Mouse (Mus musculus) lung, postnatal 14 days (tissue): ENCODE measurements around the gene Gimap4.

ENCODE experiments used
- DNase-seq: peaks from one replicate; pipeline ENCODE4 v3.0.0; 2021

Gimap4 gene

DNA sequence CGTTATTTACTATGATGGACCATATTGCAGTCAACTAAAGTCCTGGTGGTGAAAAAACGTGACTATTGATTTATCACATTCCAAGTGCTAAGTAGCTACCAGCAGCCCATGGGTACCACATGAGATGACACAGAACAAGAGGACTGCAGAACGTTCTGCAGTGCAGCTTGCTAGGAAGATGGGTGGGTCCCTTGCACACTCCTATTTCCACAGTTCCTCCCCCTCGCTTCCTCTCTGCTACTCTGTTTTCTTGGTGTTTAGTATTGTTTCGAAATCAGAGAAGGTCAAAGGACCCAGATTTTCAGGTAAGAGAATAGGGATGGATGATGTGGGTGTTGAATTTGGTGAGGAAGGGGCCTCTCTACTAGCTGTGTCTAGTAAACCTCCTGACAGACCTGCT lies at the start of gene Gimap4:
Gene Gimap4, plus strand, starts transcription at position 231 of the 400 bp plus-strand sequence.
- no peak for DNase-seq

DNA sequence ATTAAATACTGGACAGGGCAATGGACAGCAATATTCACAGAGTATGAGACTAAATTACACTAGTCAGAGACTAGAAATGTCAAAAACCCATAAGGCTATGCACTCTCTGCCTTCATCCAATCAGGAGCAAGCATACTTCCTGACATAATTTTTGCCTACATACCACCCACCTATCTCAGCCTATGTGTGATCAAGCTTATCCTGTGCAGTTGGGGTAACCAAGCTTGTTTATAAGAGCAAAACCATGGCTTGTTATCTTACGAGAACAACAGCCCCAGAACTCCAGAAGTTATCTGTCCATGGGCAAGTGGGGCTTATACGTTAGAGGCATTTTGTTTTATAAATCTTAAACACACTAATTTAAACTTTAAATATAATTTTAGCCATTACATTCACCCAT lies 49.2 kb upstream of the Gimap4 start:
- no peak for DNase-seq

DNA sequence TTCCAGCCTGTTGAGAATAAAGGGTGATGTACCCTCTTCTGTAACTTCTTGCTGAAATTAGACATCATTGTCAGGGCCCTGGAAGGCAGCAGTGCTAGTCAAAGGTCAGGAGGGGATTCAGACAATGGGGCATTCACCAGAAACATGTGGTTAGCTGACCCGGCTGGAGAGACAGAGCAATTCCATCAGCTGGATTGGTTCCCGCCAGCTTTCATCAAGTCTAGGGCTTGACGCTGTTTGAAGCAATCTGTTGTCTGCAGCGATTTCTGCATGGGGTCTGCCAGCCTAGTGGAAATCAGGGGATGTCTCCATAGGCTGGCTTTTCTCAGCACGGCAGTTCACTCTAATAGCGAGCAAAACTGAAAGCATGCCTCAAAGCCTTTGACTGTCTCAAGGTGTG lies 47.8 kb upstream of the Gimap4 start:
- no peak for DNase-seq

DNA sequence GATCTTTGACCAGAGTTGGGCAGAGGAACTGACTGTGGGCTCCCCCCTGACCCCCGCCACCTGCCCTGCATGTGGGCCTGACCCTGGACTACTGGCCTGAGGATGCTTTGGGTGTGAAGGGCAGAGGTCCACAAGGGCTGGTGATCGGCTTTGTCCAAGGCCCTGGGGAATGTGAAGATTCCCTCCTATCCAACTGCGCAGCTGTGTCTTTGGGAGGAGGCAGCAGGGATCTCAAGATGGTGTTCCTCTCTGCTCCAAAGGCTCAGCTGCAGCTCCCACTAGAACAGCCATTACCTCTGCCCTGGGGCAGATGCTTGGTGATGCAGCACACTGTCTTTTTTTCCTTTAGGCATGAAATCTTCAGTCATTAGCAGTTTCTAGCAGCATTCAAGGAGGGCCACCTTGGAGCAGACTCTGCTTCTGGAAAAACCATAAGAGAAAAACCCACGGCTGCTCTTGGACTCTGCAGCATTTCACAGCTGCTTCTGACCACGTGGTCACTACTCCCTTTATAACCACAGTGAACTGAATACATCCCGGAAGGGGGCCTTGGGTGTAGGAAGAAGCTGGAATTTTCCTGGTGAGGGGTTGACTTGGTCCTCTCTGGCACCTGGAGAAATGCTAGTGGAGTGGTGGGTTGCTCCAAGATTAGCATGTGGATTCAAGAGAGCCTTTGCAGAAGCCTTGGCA lies 46.4 kb upstream of the Gimap4 start:
- no peak for DNase-seq

DNA sequence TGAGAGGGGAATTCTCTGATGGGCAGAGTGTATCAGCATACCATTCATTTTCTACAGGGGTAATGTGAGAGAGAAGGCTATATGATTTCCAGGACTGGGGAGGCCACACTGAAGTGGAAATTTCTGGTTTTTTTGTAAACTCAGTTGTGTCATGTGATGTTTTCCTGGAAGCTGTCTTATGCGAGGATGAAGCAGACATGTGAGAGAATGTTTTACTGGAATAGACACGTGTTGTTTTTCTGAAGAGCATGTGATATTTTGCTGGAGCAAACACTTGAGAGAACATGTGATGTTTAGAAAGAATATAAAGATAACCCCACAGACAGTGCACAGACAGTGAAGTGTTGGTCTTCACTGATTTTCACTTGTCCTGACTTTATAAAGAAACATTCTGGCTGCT lies 45.8 kb upstream of the Gimap4 start:
- no peak for DNase-seq

DNA sequence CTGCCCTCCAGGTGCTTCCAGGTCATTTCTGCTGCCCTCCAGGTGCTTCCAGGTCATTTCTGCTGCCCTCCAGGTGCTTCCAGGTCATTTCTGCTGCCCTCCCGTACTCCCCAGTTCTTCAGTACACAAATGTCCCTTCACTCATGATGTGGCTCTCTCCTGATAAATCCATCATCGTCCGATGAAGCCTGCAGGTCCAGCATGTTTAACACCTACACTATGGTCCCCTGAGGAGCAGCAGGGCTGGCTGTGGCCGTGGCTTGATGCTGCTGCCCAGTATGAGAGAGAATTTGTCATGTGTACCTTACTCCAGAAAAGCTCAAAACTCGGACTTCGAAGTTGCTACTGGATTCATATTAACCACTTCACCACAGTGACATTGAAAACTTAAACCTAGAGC lies 43.0 kb upstream of the Gimap4 start:
- DNase-seq: no peak

DNA sequence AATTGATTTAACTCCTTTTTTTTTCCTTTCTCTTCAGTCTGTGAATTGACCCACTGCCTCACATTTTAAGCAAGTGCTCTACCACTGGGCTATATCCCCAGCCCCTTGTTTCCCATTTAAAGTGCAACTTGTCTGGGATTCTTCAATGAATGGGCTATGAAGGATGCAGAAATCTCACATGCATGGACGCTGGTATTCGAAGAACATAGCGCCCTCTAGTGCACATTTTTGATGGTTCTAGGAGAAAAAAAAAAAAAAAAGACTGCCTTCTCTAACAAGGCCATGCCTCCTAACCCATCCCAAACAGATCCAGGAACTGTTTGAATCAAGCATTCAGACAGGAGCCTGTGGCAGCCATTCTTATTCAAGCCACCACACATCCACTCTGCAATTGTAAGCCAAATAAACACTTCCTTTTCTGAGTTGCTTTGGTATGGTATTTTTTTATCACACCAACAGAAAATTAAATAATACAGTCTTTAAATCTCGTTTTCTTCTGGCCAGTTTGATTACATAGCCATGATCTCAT lies 41.5 kb upstream of the Gimap4 start:
- DNase-seq: peak; percentile 61

DNA sequence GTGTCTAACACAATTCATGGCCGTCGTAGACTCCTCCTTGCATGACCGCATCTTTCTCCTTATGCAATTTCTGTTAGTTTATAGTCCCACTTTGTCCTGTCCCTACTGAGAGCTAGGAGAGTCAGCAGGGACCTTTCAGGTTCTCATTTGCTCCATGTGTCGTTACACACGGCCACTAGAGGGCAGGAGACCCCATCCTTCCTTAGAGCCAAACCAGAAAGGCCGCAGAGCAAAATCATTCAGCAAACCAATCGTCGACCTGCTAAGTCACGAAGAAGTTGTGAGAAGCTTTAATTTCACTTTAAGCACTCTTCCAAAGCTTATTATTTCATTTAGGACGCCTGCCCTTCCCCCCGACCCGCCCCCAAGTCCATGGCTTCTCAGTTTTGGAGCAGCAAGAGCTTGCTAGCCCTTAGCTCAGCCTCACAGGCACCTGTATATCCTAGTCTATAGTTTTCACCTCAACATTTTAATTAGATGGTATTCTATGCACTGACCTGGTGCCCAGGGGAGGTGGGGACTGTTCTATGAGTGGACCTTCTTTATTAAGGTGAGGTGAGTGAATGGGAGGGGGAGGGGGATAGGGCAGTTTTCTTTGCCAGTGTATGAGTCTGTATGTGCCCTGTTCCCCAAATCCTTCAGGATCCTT lies 38.6 kb upstream of the Gimap4 start:
- DNase-seq: peak; percentile 82

DNA sequence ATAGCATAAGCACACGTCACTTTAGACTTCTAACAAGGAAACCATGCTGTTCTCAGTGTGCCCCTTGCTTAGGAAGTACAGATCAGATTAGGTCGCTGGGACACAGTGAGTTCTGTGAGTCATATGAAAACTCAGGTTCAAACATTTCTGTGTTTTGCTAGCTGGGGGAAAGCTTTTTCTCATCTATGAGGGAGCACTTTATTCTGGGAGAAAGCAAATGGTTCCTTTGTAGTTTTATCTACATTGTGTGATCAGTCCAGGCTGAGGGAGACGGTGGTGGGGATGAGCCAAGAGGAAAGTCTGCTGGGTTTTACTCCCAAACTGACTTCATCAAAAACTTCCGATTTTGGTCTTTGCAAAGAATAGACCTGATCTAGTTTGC lies 38.0 kb upstream of the Gimap4 start:
- DNase-seq: no peak

DNA sequence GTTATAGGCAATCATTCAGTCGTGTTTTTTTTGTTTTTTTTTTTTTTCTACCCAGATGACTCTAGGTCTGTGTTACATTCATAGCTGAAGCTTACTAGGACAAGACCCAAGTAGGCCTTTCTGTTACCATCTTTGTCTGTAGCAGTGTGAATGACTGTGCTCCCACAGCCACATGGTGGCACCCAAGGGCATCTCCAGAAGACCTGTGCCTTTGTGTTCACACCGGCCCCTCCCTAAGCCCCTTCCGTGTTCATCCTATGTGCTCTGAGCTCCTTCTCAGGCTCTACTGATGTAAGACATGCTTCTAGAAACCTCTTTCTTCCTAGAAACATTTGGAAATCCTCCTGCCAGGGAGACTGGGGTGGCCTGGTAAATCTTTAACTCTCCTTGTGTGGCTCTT lies 37.4 kb upstream of the Gimap4 start, which contains the start of gene Gimap8:
Gene Gimap8, plus strand, starts transcription at position 240 of the 400 bp plus-strand sequence.
- DNase-seq: peak; percentile 71

DNA sequence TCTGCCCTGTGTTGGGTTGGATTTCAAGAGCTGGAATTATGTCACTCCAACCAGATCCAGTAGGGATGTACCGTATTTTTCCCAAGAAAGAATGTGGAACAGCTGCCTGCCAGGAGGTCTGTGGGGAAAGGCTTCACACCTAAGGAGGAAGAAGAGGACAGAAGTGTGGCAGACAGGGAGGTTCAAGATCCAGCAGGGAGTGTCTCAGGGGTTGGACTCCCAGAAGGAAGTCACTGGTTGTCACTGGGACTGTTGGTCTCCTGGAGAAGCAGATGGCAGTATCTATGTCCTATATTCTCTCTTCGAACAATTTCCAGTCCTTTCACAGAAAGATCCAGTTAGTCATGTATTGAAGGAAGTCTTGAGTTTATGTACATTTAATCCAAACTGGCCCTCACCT lies 36.7 kb upstream of the Gimap4 start:
- no peak for DNase-seq

DNA sequence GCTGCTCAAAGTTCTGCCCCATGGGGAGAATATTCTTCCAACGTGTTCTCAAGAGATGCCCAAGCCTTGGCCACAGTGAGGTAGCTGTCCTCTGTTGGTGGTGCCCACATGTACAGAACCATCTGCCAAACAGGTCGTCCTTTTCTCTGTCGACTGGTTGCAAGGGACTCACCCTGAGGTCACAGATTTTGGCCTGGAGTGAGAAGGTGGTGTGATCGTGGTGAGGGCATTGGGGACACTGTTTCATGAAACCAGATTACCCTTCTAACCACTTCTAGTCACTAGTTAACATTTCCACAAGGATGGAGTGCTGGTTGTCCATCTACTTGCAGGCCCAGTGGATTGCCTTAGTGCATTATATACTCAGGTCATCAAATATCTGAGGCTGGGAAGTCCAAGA lies 35.6 kb upstream of the Gimap4 start:
- no peak for DNase-seq

DNA sequence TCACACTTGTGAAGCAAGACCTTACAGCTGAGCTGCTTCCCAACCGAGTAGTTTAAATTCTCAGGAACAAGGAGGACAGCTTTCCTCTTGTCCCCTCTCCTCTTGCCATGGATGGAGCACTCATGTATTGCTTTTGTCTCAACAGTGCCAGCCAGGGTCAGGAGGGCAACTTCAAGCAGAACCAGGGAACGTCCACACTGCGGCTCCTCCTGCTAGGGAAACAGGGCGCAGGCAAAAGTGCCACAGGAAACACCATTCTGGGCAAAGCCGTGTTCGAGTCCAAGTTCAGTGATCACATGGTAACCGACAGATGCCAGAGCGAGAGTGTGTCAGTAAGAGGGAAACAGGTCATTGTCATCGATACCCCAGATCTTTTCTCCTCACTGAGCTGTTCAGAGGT lies 34.3 kb upstream of the Gimap4 start:
- no peak for DNase-seq

DNA sequence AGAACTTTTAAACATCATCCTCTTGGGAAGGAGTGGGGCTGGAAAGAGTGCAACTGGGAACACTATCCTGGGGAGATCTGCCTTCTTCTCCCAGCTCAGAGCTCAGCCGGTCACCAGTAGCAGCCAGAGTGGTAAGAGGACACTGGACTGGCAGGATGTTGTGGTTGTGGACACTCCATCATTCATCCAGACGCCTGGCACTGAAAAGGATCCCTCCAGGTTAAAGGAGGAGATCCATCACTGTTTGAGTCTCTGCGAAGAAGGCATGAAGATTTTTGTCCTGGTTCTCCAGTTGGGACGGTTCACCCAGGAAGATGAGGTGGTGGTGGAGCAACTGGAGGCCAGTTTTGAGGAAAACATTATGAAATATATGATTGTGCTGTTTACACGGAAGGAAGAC lies 25.6 kb upstream of the Gimap4 start:
- no peak for DNase-seq

DNA sequence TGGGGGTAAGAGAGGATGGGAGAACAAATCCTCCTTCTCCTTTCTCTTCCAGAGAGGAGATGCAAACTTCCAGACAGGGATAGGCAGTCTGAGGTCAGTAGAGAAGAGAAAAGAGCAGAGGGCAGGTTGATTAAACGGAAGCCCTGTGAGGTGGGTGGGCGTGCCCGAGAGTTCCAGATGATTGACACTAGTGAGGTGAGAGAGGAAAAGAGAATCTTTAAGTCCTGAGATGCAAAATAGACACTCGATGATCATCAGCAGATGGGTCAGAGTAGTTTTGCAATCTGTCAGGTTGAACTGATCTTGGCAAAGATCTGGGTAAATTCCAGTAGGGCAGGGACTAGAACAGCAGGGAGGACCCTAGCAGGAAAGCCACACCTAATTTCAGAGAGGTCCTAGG lies 19.6 kb upstream of the Gimap4 start:
- DNase-seq: no peak

DNA sequence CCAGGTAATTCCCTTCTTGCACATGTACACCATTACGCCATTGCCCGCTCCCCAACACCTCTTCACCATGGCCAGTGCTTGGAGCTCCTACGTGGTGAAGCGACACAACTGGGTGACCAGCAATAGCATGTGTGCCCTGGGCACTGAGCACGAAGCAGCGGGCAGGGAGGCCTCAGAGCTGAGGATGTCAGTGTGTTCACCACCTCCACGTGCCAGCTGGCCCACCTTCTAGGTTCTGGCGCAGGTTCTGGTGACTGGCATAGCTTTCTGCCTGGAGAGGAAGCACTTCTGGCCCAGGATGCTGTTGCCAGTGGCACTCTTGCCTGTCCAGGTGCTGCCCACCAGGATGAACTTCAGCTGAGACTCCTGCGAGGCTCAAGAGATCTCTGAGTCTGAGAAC lies 18.9 kb upstream of the Gimap4 start:
- DNase-seq: no peak

DNA sequence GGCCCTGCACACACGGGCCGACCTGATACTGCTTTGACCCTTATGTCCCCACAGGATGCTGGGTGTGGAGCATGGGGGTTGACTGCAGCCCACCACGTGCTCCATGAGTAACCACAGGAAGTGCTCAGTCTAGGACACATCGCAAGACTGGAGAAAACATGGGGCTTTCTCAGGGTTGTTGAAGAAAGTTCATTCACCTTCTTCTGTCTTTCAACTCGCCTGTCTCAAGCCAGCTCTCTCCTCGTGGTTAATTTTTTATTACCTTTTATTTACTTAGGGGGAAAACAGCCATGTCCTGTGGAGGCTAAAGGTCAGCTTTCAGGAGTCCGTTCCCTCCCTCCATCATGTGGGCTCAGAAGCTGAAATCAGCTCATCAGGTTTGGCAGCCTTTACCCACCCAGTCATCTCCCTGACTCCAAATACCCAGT lies 18.2 kb upstream of the Gimap4 start:
- DNase-seq: no peak

DNA sequence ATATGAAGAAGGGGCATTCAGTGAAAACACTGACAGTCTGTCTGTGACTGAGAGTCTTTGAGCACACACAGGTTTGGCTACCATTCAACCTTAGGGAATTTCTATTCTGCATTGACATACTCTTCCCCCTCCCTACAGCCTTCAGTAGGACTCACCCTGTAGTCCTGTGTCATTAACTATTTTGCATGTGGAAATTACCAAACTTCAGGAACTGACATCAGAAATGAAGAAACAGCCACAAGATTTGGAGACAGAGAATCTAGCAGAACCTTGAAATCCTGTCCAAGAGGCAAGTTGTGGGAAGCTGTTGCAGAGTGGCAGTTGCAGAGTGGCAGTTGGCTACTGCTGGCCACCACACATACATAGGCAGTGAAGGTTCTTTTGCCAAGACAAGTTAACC lies 16.3 kb upstream of the Gimap4 start:
- DNase-seq: no peak

DNA sequence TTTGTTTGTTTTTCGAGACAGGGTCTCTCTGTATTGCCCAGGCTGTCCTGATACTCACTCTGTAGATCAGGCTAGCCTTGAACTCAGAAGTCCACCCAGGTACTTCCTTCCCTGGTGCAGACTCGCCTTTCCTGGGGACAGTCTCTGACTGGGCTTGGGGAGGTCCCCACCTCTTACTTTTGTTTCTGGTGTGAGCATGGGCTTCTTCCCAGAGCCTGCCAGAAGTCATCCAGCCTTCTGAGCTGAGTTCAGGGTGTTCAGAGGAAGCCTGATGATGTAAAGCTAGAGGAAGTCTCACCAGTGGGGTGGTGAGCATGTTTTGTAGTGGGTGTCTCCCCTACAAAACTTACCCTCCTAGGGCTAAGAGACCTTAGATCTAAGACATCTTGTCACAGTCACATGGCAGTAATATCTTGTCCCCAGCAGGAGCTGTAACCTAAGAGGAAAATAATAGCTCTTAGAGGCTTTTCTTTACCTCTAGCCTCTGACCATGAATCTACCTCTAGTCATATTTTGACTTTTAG lies 14.8 kb upstream of the Gimap4 start:
- DNase-seq: no peak

DNA sequence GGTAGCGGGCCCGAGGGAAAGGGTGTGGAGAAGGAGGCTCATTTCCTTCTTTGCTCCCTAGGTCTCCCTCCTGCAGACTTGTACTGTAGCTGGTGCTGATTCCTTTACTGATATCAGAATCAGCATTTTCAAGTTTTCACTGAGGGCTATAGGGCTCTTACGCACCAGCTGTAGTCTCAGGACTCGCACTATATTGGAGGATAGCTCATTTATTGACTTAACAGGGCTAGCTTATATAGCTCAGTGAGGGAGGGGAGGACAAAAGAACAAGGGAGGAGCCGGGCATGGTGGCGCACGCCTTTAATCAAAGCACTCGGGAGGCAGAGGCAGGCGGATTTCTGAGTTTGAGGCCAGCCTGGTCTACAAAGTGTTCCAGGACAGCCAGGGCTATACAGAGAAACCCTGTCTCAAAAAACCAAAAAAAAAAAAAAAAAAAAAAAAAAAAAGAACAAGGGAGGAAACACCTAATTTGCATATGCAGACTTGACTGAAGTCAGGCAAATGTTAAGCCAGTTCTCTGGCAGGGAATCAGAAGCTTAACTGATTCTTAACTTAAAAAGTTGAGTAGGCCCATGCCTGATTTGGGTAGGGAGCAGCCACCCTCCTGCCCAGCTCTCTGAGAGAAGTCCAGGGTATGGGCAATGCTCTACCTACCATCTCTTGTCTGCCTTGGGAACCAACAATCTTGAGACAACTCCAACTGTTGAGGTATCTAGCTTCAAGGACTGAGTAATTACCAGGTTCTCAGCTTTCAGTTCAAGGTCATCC lies 9.9 kb upstream of the Gimap4 start:
- DNase-seq: no peak

DNA sequence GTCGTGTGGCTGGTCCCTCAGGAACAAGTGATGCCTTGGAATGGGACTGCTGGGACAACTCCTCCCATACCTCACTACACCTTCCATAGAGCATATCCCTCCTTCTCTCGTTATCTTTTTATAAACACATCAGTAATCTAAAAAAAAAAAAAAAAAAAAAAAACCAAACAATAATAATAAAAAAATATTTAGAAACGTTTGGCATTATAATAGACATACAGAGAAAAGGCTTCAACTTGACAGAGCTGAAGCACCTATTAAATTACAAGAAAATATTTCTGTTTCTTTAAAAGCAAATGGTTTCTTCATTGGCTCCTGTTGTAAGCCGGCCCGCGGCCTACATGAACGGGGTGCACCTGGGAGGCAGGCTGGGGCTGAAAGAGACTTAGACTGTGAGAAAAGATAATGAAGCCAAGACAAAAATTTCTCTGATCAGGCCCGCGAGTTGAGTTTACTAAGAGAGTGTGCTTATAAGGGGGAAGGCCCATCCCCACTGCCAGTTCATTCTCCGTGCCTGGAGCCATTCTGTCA lies 8.9 kb upstream of the Gimap4 start:
- DNase-seq: no peak

DNA sequence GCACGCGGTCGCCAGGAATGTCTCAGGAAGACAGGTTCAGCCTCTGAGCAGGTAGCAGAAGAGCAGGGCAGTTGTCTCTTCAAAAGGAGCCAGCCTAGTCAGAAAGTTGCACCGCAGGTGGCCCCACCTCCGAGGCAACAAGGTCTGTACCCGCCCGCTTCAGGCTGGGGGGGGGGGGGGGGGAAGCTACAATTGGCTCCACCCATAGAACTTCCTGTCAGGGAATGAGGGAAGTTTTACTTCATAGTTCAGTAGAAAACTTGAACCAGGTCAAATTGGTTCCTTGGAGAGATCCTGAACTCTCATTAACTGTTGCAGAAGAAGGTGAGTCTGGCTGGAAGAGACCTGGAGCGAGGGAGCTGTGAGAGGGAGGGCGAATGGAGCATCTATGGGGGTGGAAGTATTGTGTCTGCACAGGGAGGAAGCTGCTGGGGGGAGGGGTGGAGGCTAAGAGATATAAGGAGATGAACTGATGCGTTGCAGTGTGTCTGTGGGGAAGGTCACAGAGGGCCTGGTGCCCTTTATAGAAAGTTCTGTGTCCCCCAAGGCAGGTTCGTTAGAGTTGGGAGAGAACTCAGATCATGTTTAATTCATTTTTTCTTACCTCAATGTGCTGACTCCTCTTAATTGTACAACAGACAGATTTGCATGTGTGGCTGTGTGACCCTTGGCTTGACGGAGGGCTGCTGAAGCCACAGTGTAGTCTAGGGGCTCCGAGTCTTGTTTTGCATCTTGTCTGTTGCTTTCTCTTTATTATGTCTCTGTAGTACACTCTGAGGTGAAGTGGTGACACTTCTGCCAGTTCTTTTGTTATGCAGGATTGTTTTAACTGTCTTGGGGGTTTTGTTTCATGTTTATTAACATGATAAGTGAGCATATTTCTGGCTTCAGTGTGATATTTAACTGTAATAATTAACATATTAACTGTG lies 8.2 kb upstream of the Gimap4 start, which contains the start of gene Gimap9:
Gene Gimap9, plus strand, starts transcription at position 199 of the 929 bp plus-strand sequence.
- peak; percentile 59 for DNase-seq
